Mouse (Mus musculus): ENCODE measurements around the gene Atg10.

DNA sequence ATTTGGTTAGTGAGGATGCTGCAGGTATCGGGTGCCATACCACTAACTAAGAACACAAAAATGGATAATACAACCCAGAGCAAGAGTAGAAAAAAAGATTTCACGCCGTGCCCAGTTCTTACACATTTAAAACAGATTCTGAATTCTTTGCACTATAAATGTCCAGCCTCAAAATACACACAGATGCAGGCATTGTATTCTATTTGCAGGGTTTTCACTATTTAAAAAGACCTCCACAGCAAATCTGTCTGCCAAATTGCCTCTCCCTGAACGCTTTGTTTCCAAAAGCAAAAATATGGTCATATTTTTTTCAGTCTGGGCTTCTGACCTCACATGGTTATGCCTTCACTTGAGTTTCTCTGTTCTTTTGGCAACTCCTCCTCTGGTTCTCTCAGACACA lies 328.9 kb downstream of the Atg10 start:
- TF ChIP-seq CTCF (IDR thresholded peaks at IDR 0.05; ENCODE audit: low read depth) (no peak), EP300 (IDR thresholded peaks at IDR 0.05; ENCODE audit: low read depth) (no peak)

Measured in heart, postnatal 0 days (tissue).